Mouse (Mus musculus) kidney, embryonic 16.5 days (tissue): ENCODE results near the gene Gm45753. TPM values are rescaled to one million over a fixed set of nuclear protein-coding genes. Genes with fewer than 3 reads are reported as not detected.

Experiments
- ATAC-seq: fragments of 200-750 bp; cut with Nextera tagmentation; 2 replicates; pipeline ENCODE4 v1.8.0; 2017; ENCODE audit warnings: moderate TSS enrichment; ENCODE audit not compliant: low FRiP score, low TSS enrichment
- H3K27ac ChIP-seq: fragments of 300-500 bp; sonication (generic); 2 replicates; pipeline ENCODE4 v1.5.1; 2014; ENCODE audit warnings: low read length
- H3K27me3 ChIP-seq: fragments of 300-500 bp; sonication (generic); 2 replicates; pipeline ENCODE4 v1.6.1; 2014; ENCODE audit warnings: low read length, control low read depth, mixed read lengths; ENCODE audit not compliant: insufficient read depth
- H3K36me3 ChIP-seq: fragments of 300-500 bp; sonication (generic); 2 replicates; pipeline ENCODE4 v1.6.1; 2014; ENCODE audit warnings: low read length, control low read depth, mixed read lengths; ENCODE audit not compliant: insufficient read depth
- H3K4me1 ChIP-seq: fragments of 300-500 bp; sonication (generic); 2 replicates; pipeline ENCODE4 v1.6.1; 2014; ENCODE audit warnings: low read length, control low read depth, mixed read lengths; ENCODE audit not compliant: insufficient read depth
- H3K4me2 ChIP-seq: fragments of 300-500 bp; sonication (generic); replicated peaks from 2 replicates; pipeline ENCODE4 v1.6.1; 2014; ENCODE audit warnings: low read depth, low read length
- H3K4me3 ChIP-seq: fragments of 300-500 bp; sonication (generic); 2 replicates; pipeline ENCODE4 v1.5.1; 2014; ENCODE audit warnings: mild to moderate bottlenecking, low read length
- H3K9ac ChIP-seq: fragments of 300-500 bp; sonication (generic); replicated peaks from 2 replicates; pipeline ENCODE4 v1.6.1; 2014; ENCODE audit warnings: low read length
- H3K9me3 ChIP-seq: fragments of 300-500 bp; sonication (generic); 2 replicates; pipeline ENCODE4 v1.6.1; 2016; ENCODE audit warnings: low read length, control low read depth
- WGBS: fragments of 180-500 bp; shearing (Covaris S2); extraction: QIAGEN DNeasy Blood & Tissue Kit; methylation state at CpG from one replicate; pipeline ENCODE4 v1.1.7; 2014; 5-methylcytosine and 5-hydroxymethylcytosine counted together
- polyA plus RNA-seq: library from polyadenylated mRNA; unstranded; fragments of >200 nt; fragmentation: Nextera tagmentation; extraction: Ambion mirVana; gene quantifications from 2 replicates; pipeline ENCODE4 v1.2.1, GENCODE M21; 2015

Gm45753 gene
- polyA plus RNA-seq, 1 experiment from 2014 or later, result not detected

GRCm38 (mm10) chr8:45291790-45292189, 16.5 kb downstream of the Gm45753 start:
- no peak overlapping the region for H3K9ac ChIP-seq
- no peak overlapping the region for H3K4me2 ChIP-seq
- no peaks in the 10 kb centered on the region for H3K27me3 ChIP-seq
- no peaks in the 10 kb centered on the region for H3K9me3 ChIP-seq
- ATAC-seq, result no peak
- H3K36me3 ChIP-seq, result no peaks in the 10 kb centered on the region
- no peaks in the 10 kb centered on the region for H3K4me1 ChIP-seq
- no peak overlapping the region for H3K27ac ChIP-seq
- no peak overlapping the region for H3K4me3 ChIP-seq
- 92% methylated on average over 2 of the region's 2 CpGs for WGBS

- ATAC-seq, result no peak
- H3K36me3 ChIP-seq, result no peaks in the 10 kb centered on the region
- no peak overlapping the region for H3K4me3 ChIP-seq
- no peak overlapping the region for H3K27ac ChIP-seq
- no peaks in the 10 kb centered on the region for H3K27me3 ChIP-seq
- H3K4me1 ChIP-seq, result no peaks in the 10 kb centered on the region
- no peak overlapping the region for H3K9ac ChIP-seq
- WGBS, result 74% methylated on average over 8 of the region's 8 CpGs
- no peaks in the 10 kb centered on the region for H3K9me3 ChIP-seq
- no peak overlapping the region for H3K4me2 ChIP-seq
These were observed 26.6 kb downstream of the Gm45753 start for GRCm38 (mm10) chr8:45281630-45282029.

- no peaks in the 10 kb centered on the region for H3K36me3 ChIP-seq
- no peak overlapping the region for H3K9ac ChIP-seq
- H3K9me3 ChIP-seq, result no peaks in the 10 kb centered on the region
- H3K4me3 ChIP-seq, result no peak overlapping the region
- WGBS, result 59% methylated on average over 3 of the region's 3 CpGs
- H3K27me3 ChIP-seq, result no peaks in the 10 kb centered on the region
- no peaks in the 10 kb centered on the region for H3K4me1 ChIP-seq
- no peak overlapping the region for H3K4me2 ChIP-seq
- H3K27ac ChIP-seq, result no peak overlapping the region
- ATAC-seq, result no peak
These were observed 30.8 kb downstream of the Gm45753 start for GRCm38 (mm10) chr8:45277453-45277852.

GRCm38 (mm10) chr8:45274317-45274716, 33.9 kb downstream of the Gm45753 start:
- Histone ChIP-seq H3K4me1 (no peaks in the 10 kb centered on the region), H3K9me3 (no peaks in the 10 kb centered on the region), H3K4me2 (no peak overlapping the region), H3K27ac (no peak overlapping the region), H3K9ac (no peak overlapping the region), H3K27me3 (no peaks in the 10 kb centered on the region), H3K36me3 (no peaks in the 10 kb centered on the region), H3K4me3 (no peak overlapping the region)
- WGBS, result 88% methylated on average over 4 of the region's 4 CpGs
- ATAC-seq, result no peak

GRCm38 (mm10) chr8:45269056-45269455, 39.2 kb downstream of the Gm45753 start:
- no peak overlapping the region for H3K27ac ChIP-seq
- no peak overlapping the region for H3K4me3 ChIP-seq
- no peak overlapping the region for H3K9ac ChIP-seq
- no peaks in the 10 kb centered on the region for H3K36me3 ChIP-seq
- no peaks in the 10 kb centered on the region; the same call in 1 of the 2 replicates for H3K9me3 ChIP-seq
- H3K4me2 ChIP-seq, result no peak overlapping the region
- no peaks in the 10 kb centered on the region for H3K4me1 ChIP-seq
- no peak for ATAC-seq
- no peaks in the 10 kb centered on the region for H3K27me3 ChIP-seq

GRCm38 (mm10) chr8:45268485-45268884, 39.8 kb downstream of the Gm45753 start:
- H3K4me1 ChIP-seq, result no peaks in the 10 kb centered on the region
- H3K27me3 ChIP-seq, result no peaks in the 10 kb centered on the region
- no peak overlapping the region for H3K27ac ChIP-seq
- no peak overlapping the region for H3K9ac ChIP-seq
- no peaks in the 10 kb centered on the region for H3K36me3 ChIP-seq
- H3K4me2 ChIP-seq, result no peak overlapping the region
- H3K4me3 ChIP-seq, result no peak overlapping the region
- ATAC-seq, result no peak
- H3K9me3 ChIP-seq, result no peaks in the 10 kb centered on the region; the same call in 1 of the 2 replicates

GRCm38 (mm10) chr8:45267611-45268391, 40.5 kb downstream of the Gm45753 start:
- H3K36me3 ChIP-seq, result no peaks in the 10 kb centered on the region
- WGBS, result 64% methylated on average over 4 of the region's 4 CpGs
- ATAC-seq, result no peak

GRCm38 (mm10) chr8:45266993-45267392, 41.3 kb downstream of the Gm45753 start:
- ATAC-seq, result no peak

More at GRCm38 (mm10) chr8:45267611-45268391, 40.5 kb downstream of the Gm45753 start:
- H3K4me1 ChIP-seq, result no peaks in the 10 kb centered on the region
- no peak overlapping the region for H3K27ac ChIP-seq
- H3K9ac ChIP-seq, result no peak overlapping the region
- H3K9me3 ChIP-seq, result no peaks in the 10 kb centered on the region; the same call in 1 of the 2 replicates
- H3K4me2 ChIP-seq, result no peak overlapping the region
- no peaks in the 10 kb centered on the region for H3K27me3 ChIP-seq
- no peak overlapping the region for H3K4me3 ChIP-seq

GRCm38 (mm10) chr8:45264918-45265317, 43.3 kb downstream of the Gm45753 start:
- Histone ChIP-seq H3K4me2 (no peak overlapping the region), H3K36me3 (no peaks in the 10 kb centered on the region), H3K27ac (no peak overlapping the region), H3K9me3 (no peaks in the 10 kb centered on the region; the same call in 1 of the 2 replicates), H3K9ac (no peak overlapping the region), H3K27me3 (no peaks in the 10 kb centered on the region), H3K4me1 (no peaks in the 10 kb centered on the region), H3K4me3 (no peak overlapping the region)
- ATAC-seq, result no peak
- 83% methylated on average over 4 of the region's 4 CpGs for WGBS

More at GRCm38 (mm10) chr8:45266993-45267392, 41.3 kb downstream of the Gm45753 start:
- Histone ChIP-seq H3K27me3 (no peaks in the 10 kb centered on the region), H3K36me3 (no peaks in the 10 kb centered on the region), H3K4me2 (no peak overlapping the region), H3K27ac (no peak overlapping the region), H3K4me1 (no peaks in the 10 kb centered on the region), H3K4me3 (no peak overlapping the region), H3K9me3 (no peaks in the 10 kb centered on the region; the same call in 1 of the 2 replicates), H3K9ac (no peak overlapping the region)
- WGBS, result 82% methylated on average over 8 of the region's 8 CpGs

GRCm38 (mm10) chr8:45262851-45263250, 45.4 kb downstream of the Gm45753 start:
- Histone ChIP-seq H3K27ac (no peak overlapping the region), H3K4me1 (no peaks in the 10 kb centered on the region), H3K9ac (no peak overlapping the region), H3K9me3 (no peaks in the 10 kb centered on the region; the same call in 1 of the 2 replicates), H3K36me3 (no peaks in the 10 kb centered on the region), H3K4me2 (no peak overlapping the region), H3K27me3 (no peaks in the 10 kb centered on the region), H3K4me3 (no peak overlapping the region)
- 91% methylated on average over 3 of the region's 3 CpGs for WGBS
- no peak for ATAC-seq
